Mouse (Mus musculus): ENCODE data around the gene Slc6a6.

DNA sequence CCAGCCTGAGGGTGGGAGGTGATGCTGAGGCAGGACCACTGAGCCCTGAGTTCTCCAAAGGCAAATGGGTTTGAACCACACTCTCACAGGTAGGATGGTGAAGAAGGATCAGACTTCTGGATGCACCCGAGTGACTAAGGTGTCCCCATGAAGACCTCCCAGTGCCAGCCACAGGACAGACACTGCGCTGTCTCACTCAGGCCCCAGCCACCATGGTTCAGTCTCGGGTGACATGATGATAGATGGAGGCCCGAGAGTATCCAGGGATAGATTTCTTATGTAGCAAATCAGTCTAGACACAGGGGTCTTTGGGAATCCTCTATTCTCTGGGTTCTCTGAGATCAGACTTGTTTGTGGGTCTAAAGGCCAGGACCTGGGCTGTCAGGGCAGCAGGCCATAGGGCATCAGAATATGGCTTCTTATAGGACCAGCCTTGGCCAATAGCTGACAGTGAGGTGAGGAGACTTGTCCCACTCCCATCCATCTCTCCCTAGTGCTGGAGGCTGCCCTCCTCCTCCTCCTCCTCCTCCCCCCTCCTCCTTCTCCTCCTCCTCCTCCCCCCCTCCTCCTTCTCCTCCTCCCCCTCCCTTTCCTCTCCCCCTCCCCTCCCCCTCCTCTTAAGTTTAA is 36.8 kb downstream of the Slc6a6 start:
- TF ChIP-seq CTCF (IDR thresholded peaks at IDR 0.05; ENCODE audit: borderline replicate concordance, extremely low read depth, insufficient read depth, insufficient read length) = no peak
- TF ChIP-seq POLR2A (IDR thresholded peaks at IDR 0.05; ENCODE audit: borderline replicate concordance, extremely low read depth, insufficient read depth, insufficient read length, poor library complexity, severe bottlenecking) = no peak

Data from brain, embryonic 14.5 days (tissue).